Mouse (Mus musculus): ENCODE measurements around the gene Trim31.

GRCm38 (mm10) chr17:36948286-36948685 is 50.4 kb downstream of the Trim31 start:
- no peak for TF ChIP-seq CTCF (IDR thresholded peaks at IDR 0.05; ENCODE audit: low read depth, low read length)
- TF ChIP-seq POLR2A (IDR thresholded peaks at IDR 0.05; ENCODE audit: insufficient read depth, low read length): no peak
- TF ChIP-seq EP300 (IDR thresholded peaks at IDR 0.05; ENCODE audit: insufficient read depth, low read depth, low read length): no peak

Measured in ES-Bruce4 (cell line).